ENCODE assay signal across 11 mouse cellular contexts in the genomic region with DNA sequence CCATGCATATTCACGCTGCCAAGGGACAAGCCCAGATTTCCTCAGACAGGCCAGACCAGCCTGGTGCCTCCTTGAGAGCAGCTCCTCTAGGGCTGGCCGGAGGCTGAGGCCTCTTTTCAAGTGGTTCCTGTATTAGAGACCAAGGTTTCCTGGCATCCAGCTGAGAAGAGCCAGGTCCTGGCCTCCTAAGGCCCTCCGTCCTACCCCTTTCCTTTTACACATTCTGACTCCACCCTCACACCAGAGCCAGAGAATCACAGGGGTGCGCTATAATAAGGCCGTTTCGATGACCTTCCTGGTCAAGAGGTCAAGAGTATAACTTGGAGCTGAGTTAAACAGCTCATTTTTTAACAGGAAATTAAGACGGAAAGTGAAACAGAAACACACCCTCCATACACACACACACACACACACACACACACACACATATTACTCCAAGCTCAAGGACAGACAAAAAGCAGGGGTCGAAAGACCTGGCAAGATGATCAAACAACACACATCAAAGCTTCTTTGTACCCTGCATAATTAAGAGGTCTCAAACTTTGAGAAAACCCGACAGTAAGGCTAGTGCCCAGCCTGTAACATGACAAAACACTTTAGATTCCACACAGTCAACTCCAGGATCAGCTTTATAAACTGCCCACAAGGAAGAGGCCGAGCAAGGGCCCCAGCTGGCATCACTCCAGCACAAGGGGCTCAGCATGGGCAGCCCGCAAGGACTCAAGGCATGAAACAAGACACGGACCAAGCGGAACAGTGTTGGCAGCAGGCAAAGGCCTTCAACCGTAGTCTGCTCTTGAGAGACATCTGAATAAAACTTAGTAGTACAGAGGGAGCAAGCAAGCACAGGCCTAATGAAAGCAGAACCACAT. TPM values are rescaled to one million over a fixed set of nuclear protein-coding genes. Genes with fewer than 3 reads are reported as not detected.
DNase-seq lines count a peak whose midpoint lies in the region; ATAC-seq lines count a peak whose summit lies in the region.
"Not testable (repeated sequence)": the region's sequence is repeated elsewhere in the genome, so short reads cannot be mapped to it uniquely, and the experiment has no call there.
"Had no signal": no experiment of that assay in that cellular context is flagged by ENCODE, and none has a peak within 500 bp of the region (broad histone marks: within the 10 kb centered on the region; RNA-seq: fewer than 3 reads in every experiment).

No protein-coding gene starts in this region.

- not testable (repeated sequence) for H3K36me3 ChIP-seq in embryonic facial prominence, embryonic 14.5 days (ENCODE audit: control insufficient read depth, insufficient read depth, low read length); heart, embryonic 12.5 days; lung, embryonic 16.5 days (ENCODE audit: control insufficient read depth, insufficient read depth, low read length)

- H3K9me3 ChIP-seq in embryonic facial prominence, embryonic 14.5 days (ENCODE audit: control insufficient read depth, low read length); heart, embryonic 12.5 days (replicated peaks); lung, embryonic 16.5 days (ENCODE audit: control insufficient read depth, low read length): not testable (repeated sequence)

- H3K4me1 ChIP-seq in embryonic facial prominence, embryonic 14.5 days (ENCODE audit: control insufficient read depth, insufficient read depth, low read length); heart, embryonic 12.5 days (replicated peaks); lung, embryonic 16.5 days (replicated peaks; ENCODE audit: control insufficient read depth, insufficient read depth, low read length): not testable (repeated sequence)

- ATAC-seq in embryonic facial prominence, embryonic 14.5 days (ENCODE audit: low read depth); heart, embryonic 12.5 days (ENCODE audit: insufficient number of reproducible peaks, low FRiP score): not testable (repeated sequence)
- peak; percentile 29 for ATAC-seq in lung, embryonic 16.5 days (ENCODE audit: low read depth)
- peak; percentile 46 for ATAC-seq in monocyte, adult 5-6 weeks (replicated peaks; ENCODE audit: insufficient number of reproducible peaks, low FRiP score, low TSS enrichment, poor library complexity, severe bottlenecking)

- H3K9ac ChIP-seq in embryonic facial prominence, embryonic 14.5 days (ENCODE audit: low read depth, low read length); heart, embryonic 12.5 days; lung, embryonic 16.5 days (ENCODE audit: low read length): not testable (repeated sequence)

- not testable (repeated sequence) for H3K4me2 ChIP-seq in embryonic facial prominence, embryonic 14.5 days (ENCODE audit: low read depth, low read length); lung, embryonic 16.5 days (ENCODE audit: low read depth, low read length)
- H3K4me2 ChIP-seq in heart, embryonic 12.5 days: peak overlapping the region; percentile 20; the same call in 1 of the 2 replicates

- WGBS in embryonic facial prominence, embryonic 14.5 days: 49% methylated on average over 13 of the region's 14 CpGs
- WGBS in heart, embryonic 12.5 days: 50% methylated on average over 14 of the region's 14 CpGs
- 19% methylated on average over 12 of the region's 14 CpGs for WGBS in lung, embryonic 16.5 days

- not testable (repeated sequence) for H3K27me3 ChIP-seq in embryonic facial prominence, embryonic 14.5 days (replicated peaks; ENCODE audit: control insufficient read depth, insufficient read depth, low read length); heart, embryonic 12.5 days (replicated peaks); lung, embryonic 16.5 days (ENCODE audit: control insufficient read depth, insufficient read depth, low read depth, low read length)

- not testable (repeated sequence) for H3K4me3 ChIP-seq in embryonic facial prominence, embryonic 14.5 days (ENCODE audit: low read depth, low read length); heart, embryonic 12.5 days; lung, embryonic 16.5 days (ENCODE audit: low read length)

- not testable (repeated sequence) for H3K27ac ChIP-seq in embryonic facial prominence, embryonic 14.5 days (replicated peaks; ENCODE audit: low read depth, low read length)
- peak overlapping the region; percentile 47; the same call in 1 of the 2 replicates for H3K27ac ChIP-seq in heart, embryonic 12.5 days (ENCODE audit: poor library complexity, severe bottlenecking)
- peak overlapping the region; percentile 80 for H3K27ac ChIP-seq in lung, embryonic 16.5 days (ENCODE audit: low read length)

- peak; percentile 48 for DNase-seq in Muller cell, postnatal 12 days (ENCODE audit: inconsistent ontology term)
- DNase-seq in embryonic facial prominence, embryonic 14.5 days (ENCODE audit: low spot score): peak; percentile 21
- peak; percentile 52 for DNase-seq in induced T-regulatory cell, adult 2 months (ENCODE audit: low read depth)
- DNase-seq in kidney, postnatal 25 days: peak; percentile 64 to 68

RNA-seq across cellular contexts. Expression of a gene that starts 3.5 kb away (rescaled TPM):
- polyA plus RNA-seq in embryonic facial prominence, embryonic 14.5 days (2014; fragmentation: Nextera tagmentation; extraction: Ambion mirVana): not detected in 2 replicates
- polyA plus RNA-seq in heart, embryonic 12.5 days (2016; fragmentation: Nextera tagmentation; extraction: Ambion mirVana): not detected in 2 replicates
- polyA plus RNA-seq in lung, embryonic 16.5 days (2015; fragmentation: Nextera tagmentation; extraction: Ambion mirVana): 0.24 TPM in 1 of 2 replicates, not detected in the other
- 4.2 to 5.7 TPM in 2 of 3 replicates, not detected in the other for total RNA-seq in monocyte, adult 5-6 weeks (2017)
- total RNA-seq: megakaryocyte-erythroid progenitor cell, adult 5-6 weeks had no signal
- polyA plus RNA-seq: erythroblast, embryonic 14.5 days; limb, embryonic 15.5 days; myocyte had no signal

RNA-seq across cellular contexts. Expression of a gene that starts 3.9 kb away (rescaled TPM):
- polyA plus RNA-seq in embryonic facial prominence, embryonic 14.5 days (2014; fragmentation: Nextera tagmentation; extraction: Ambion mirVana): 28.4 and 33.9 TPM in 2 replicates
- polyA plus RNA-seq in heart, embryonic 12.5 days (2016; fragmentation: Nextera tagmentation; extraction: Ambion mirVana): 35.3 and 36.2 TPM in 2 replicates
- 40.1 TPM in 2 replicates for polyA plus RNA-seq in lung, embryonic 16.5 days (2015; fragmentation: Nextera tagmentation; extraction: Ambion mirVana)
- 48.3 to 53.4 TPM (median 53.2 TPM) in 3 replicates for total RNA-seq in monocyte, adult 5-6 weeks (2017)

RNA-seq across cellular contexts. Expression of a gene that starts 21.3 kb away (rescaled TPM):
- polyA plus RNA-seq in embryonic facial prominence, embryonic 14.5 days (2014; fragmentation: Nextera tagmentation; extraction: Ambion mirVana): 32.3 and 35.0 TPM in 2 replicates
- 23.1 and 23.8 TPM in 2 replicates for polyA plus RNA-seq in heart, embryonic 12.5 days (2016; fragmentation: Nextera tagmentation; extraction: Ambion mirVana)
- 38.4 and 39.5 TPM in 2 replicates for polyA plus RNA-seq in lung, embryonic 16.5 days (2015; fragmentation: Nextera tagmentation; extraction: Ambion mirVana)
- 22.4 to 37.0 TPM (median 25.6 TPM) in 3 replicates for total RNA-seq in monocyte, adult 5-6 weeks (2017)
